Mouse (Mus musculus) CH12.LX (cell line): ENCODE results near the gene Sarnp. TPM values are rescaled to one million over a fixed set of nuclear protein-coding genes. Genes with fewer than 3 reads are reported as not detected.

Experiments
- DNase-seq: peaks from one replicate; pipeline ENCODE4 v3.0.0-alpha.2; 2013; ENCODE audit errors: extremely low read depth
- H3K27ac ChIP-seq: 2 replicates; pipeline ENCODE4 v1.5.1; 2012; ENCODE audit warnings: low read depth, mild to moderate bottlenecking, control low read depth, moderate library complexity; ENCODE audit not compliant: insufficient read depth
- H3K27me3 ChIP-seq: replicated peaks from 2 replicates; pipeline ENCODE3; 2012; ENCODE audit warnings: inconsistent platforms
- H3K36me3 ChIP-seq, 2 experiments: replicated peaks in 1 of 2; 2 replicates each; pipeline versions ENCODE3 to v1.6.1; 2012; ENCODE audit warnings: inconsistent platforms in 1 of 2, low read length in 1 of 2, mild to moderate bottlenecking in 1 of 2, mixed read lengths in 1 of 2, moderate library complexity in 1 of 2; ENCODE audit not compliant: control insufficient read depth in 1 of 2, insufficient read depth in 1 of 2
- H3K4me1 ChIP-seq, 2 experiments: 2 replicates each; pipeline ENCODE4 v1.6.1; 2012; ENCODE audit warnings: inconsistent platforms in 1 of 2, moderate library complexity in 1 of 2; ENCODE audit not compliant: insufficient read depth in 2 of 2, control insufficient read depth in 1 of 2
- H3K4me2 ChIP-seq: 2 replicates; pipeline ENCODE4 v1.6.1; 2012; ENCODE audit warnings: low read depth, mild to moderate bottlenecking, control low read depth; ENCODE audit not compliant: poor library complexity, insufficient read depth, severe bottlenecking
- H3K4me3 ChIP-seq, 3 experiments: fragments of 150-350 bp in 1 of 3; sonication (generic) in 1 of 3; replicated peaks in 1 of 3; 2 replicates each; pipeline versions ENCODE3 to v1.5.1; 2011 to 2012; ENCODE audit warnings: low read depth in 2 of 3, low read length in 2 of 3, mild to moderate bottlenecking in 2 of 3, moderate library complexity in 2 of 3, control low read depth in 1 of 3, improper control_type of control experiment in 1 of 3, inconsistent platforms in 1 of 3, mixed read lengths in 1 of 3; ENCODE audit not compliant: poor library complexity in 1 of 3
- H3K79me2 ChIP-seq: replicated peaks from 2 replicates; pipeline ENCODE4 v1.6.1; 2012; ENCODE audit warnings: mild to moderate bottlenecking, moderate library complexity; ENCODE audit not compliant: control insufficient read depth, poor library complexity, insufficient read depth, severe bottlenecking; ENCODE audit errors: extremely low read depth
- H3K9ac ChIP-seq: 2 replicates; pipeline ENCODE4 v1.6.1; 2012; ENCODE audit warnings: low read depth, mild to moderate bottlenecking, control low read depth, moderate library complexity; ENCODE audit not compliant: insufficient read depth
- H3K9me3 ChIP-seq: replicated peaks from 2 replicates; pipeline ENCODE3; 2012; ENCODE audit warnings: low read length, inconsistent platforms, mixed read lengths
- CHD1 ChIP-seq: IDR thresholded peaks from 2 replicates; pipeline ENCODE4 v1.6.1; 2012; ENCODE audit warnings: low read depth, low read length, improper control_type of control experiment, inconsistent platforms
- CHD2 ChIP-seq: IDR thresholded peaks from 2 replicates; pipeline ENCODE4 v1.6.1; 2011; ENCODE audit warnings: low read length, improper control_type of control experiment
- E2F4 ChIP-seq: IDR thresholded peaks from 2 replicates; pipeline ENCODE4 v1.6.1; 2011; ENCODE audit warnings: low read depth, low read length, improper control_type of control experiment; ENCODE audit not compliant: insufficient replicate concordance
- ELF1 ChIP-seq: IDR thresholded peaks from 2 replicates; pipeline ENCODE4 v1.6.1; 2014; ENCODE audit warnings: low read depth, mild to moderate bottlenecking, inconsistent platforms, low read length, improper control_type of control experiment
- EP300 ChIP-seq: IDR thresholded peaks from 2 replicates; pipeline ENCODE4 v1.6.1; 2011; ENCODE audit warnings: low read length, improper control_type of control experiment
- ETS1 ChIP-seq: conservative IDR thresholded peaks from 2 replicates; pipeline ENCODE4 v1.6.1; 2012; ENCODE audit warnings: low read depth, mild to moderate bottlenecking, inconsistent platforms, low read length, improper control_type of control experiment, moderate library complexity
- GABPA ChIP-seq: IDR thresholded peaks from 2 replicates; pipeline ENCODE4 v1.6.1; 2012; ENCODE audit warnings: low read depth, low read length, improper control_type of control experiment, inconsistent platforms; ENCODE audit not compliant: insufficient replicate concordance
- JUN ChIP-seq: IDR thresholded peaks from 2 replicates; pipeline ENCODE4 v1.6.1; 2011; ENCODE audit warnings: low read depth, mild to moderate bottlenecking, low read length, improper control_type of control experiment, moderate library complexity; ENCODE audit not compliant: insufficient read depth
- JUND ChIP-seq: conservative IDR thresholded peaks from 2 replicates; pipeline ENCODE4 v1.6.1; 2011; ENCODE audit warnings: low read depth, low read length, improper control_type of control experiment
- MAZ ChIP-seq: IDR thresholded peaks from 2 replicates; pipeline ENCODE4 v1.6.1; 2012; ENCODE audit warnings: low read depth, mild to moderate bottlenecking, inconsistent platforms, low read length, improper control_type of control experiment, moderate library complexity
- NELFE ChIP-seq: IDR thresholded peaks from 2 replicates; pipeline ENCODE4 v1.6.1; 2011; ENCODE audit warnings: low read depth, low read length, improper control_type of control experiment
- NRF1 ChIP-seq: IDR thresholded peaks from 2 replicates; pipeline ENCODE4 v1.6.1; 2014; ENCODE audit warnings: low read depth, mild to moderate bottlenecking, inconsistent platforms, low read length, improper control_type of control experiment, moderate library complexity
- PAX5 ChIP-seq: IDR thresholded peaks from 2 replicates; pipeline ENCODE4 v1.6.1; 2012; ENCODE audit warnings: low read length, inconsistent platforms, mixed read lengths
- POLR2A ChIP-seq: IDR thresholded peaks from 2 replicates; pipeline ENCODE4 v1.6.1; 2011; ENCODE audit warnings: low read depth, mild to moderate bottlenecking, improper control_type of control experiment, low read length
- POLR2AphosphoS2 ChIP-seq: IDR thresholded peaks from 2 replicates; pipeline ENCODE4 v1.6.1; 2011; ENCODE audit warnings: low read depth, low read length, improper control_type of control experiment
- SIN3A ChIP-seq: IDR thresholded peaks from 2 replicates; pipeline ENCODE4 v1.6.1; 2012; ENCODE audit warnings: low read length, improper control_type of control experiment, inconsistent platforms
- TCF12 ChIP-seq: IDR thresholded peaks from 2 replicates; pipeline ENCODE4 v1.6.1; 2014; ENCODE audit warnings: low read depth, mild to moderate bottlenecking, inconsistent platforms, low read length, improper control_type of control experiment
- UBTF ChIP-seq: IDR thresholded peaks from 2 replicates; pipeline ENCODE4 v1.6.1; 2012; ENCODE audit warnings: low read depth, mild to moderate bottlenecking, inconsistent platforms, low read length, improper control_type of control experiment, moderate library complexity
- ZC3H11A ChIP-seq: IDR thresholded peaks from 2 replicates; pipeline ENCODE4 v1.6.1; 2012; ENCODE audit warnings: low read depth, mild to moderate bottlenecking, inconsistent platforms, low read length, improper control_type of control experiment
- ZKSCAN1 ChIP-seq: IDR thresholded peaks from 2 replicates; pipeline ENCODE4 v1.6.1; 2012; ENCODE audit warnings: low read depth, inconsistent platforms, low read length, improper control_type of control experiment, borderline replicate concordance
- ZNF384 ChIP-seq: IDR thresholded peaks from 2 replicates; pipeline ENCODE4 v1.6.1; 2012; ENCODE audit warnings: low read depth, low read length, improper control_type of control experiment, inconsistent platforms
- dilution Hi-C: fragments of 300-500 bp; cut with MboI; formaldehyde crosslinking; loops from 2 replicates; pipeline ENCODE4 v1.14.3; 2020; ENCODE audit warnings: low sequenced_read_pairs; ENCODE audit not compliant: extremely low pct_unique_long_range_greater_than_20kb, extremely low pct_ligation_motif_present
- in situ Hi-C: fragments of 300-500 bp; cut with MboI; formaldehyde crosslinking; loops from 3 replicates; pipeline ENCODE4 v1.14.3; 2019; ENCODE audit warnings: low sequenced_read_pairs, low pct_ligation_motif_present, low pct_unique_long_range_greater_than_20kb, mixed read lengths
- polyA plus RNA-seq: library from polyadenylated mRNA; unstranded; fragments of >175 nt; gene quantifications from 2 replicates; pipeline ENCODE4 v1.2.1, GENCODE M21; 2012; ENCODE audit warnings: low read depth; ENCODE audit not compliant: insufficient read length
- total RNA-seq, 2 experiments: library from RNA; depleted of rRNA; stranded (reverse); fragments of 300-350 nt in 1 of 2; fragments of >200 nt in 1 of 2; gene quantifications; 2 replicates each; pipeline ENCODE4 v1.2.3; 2012 to 2014

Gene Sarnp
- total and polyA plus RNA-seq, 3 experiments: 75.4 to 283 (median 170) TPM

GRCm38 (mm10) chr10:128912268-128912667 is 95.1 kb downstream of the Sarnp start:
- Histone ChIP-seq H3K27me3 (peaks cover 2% of the 10 kb centered on the region), H3K9me3 (no peaks in the 10 kb centered on the region), H3K4me2 (no peak overlapping the region), H3K4me3 (no peak overlapping the region), H3K27ac (no peak overlapping the region), H3K79me2 (no peaks in the 10 kb centered on the region), H3K9ac (no peak overlapping the region), H3K4me1 (0 out of 4 replicates have a peak, but pooled peaks cover 0 to 3% of the 10 kb centered on the region in 2 experiments), H3K36me3 (peaks cover 0 to 8% of the 10 kb centered on the region in 2 experiments)
- DNase-seq: no peak
- in situ Hi-C loops (no loop called here), dilution Hi-C loops (no loop called here)
- TF ChIP-seq MAZ (no peak), ZKSCAN1 (no peak), ZNF384 (no peak), JUND (no peak), E2F4 (no peak), PAX5 (no peak), POLR2A (no peak), UBTF (no peak), CHD1 (no peak), ZC3H11A (no peak)

- H3K9me3 ChIP-seq: no peaks in the 10 kb centered on the region
- H3K36me3 ChIP-seq: peaks cover 4 to 13% of the 10 kb centered on the region in 2 experiments
- no peak overlapping the region for H3K4me3 ChIP-seq
- in situ Hi-C loops (no loop called here), dilution Hi-C loops (no loop called here)
- H3K4me1 ChIP-seq: 0 out of 4 replicates have a peak, but pooled peaks cover 0 to 3% of the 10 kb centered on the region in 2 experiments
- no peak overlapping the region for H3K9ac ChIP-seq
- no peak overlapping the region for H3K4me2 ChIP-seq
- no peak for DNase-seq
- no peaks in the 10 kb centered on the region for H3K79me2 ChIP-seq
- TF ChIP-seq JUND (no peak), ETS1 (no peak), NRF1 (no peak), POLR2A (no peak), CHD2 (no peak), NELFE (no peak), EP300 (no peak), MAZ (no peak), SIN3A (no peak), UBTF (no peak), TCF12 (no peak), ELF1 (no peak), JUN (no peak), POLR2AphosphoS2 (no peak), ZKSCAN1 (no peak), GABPA (no peak)
- peaks cover 2% of the 10 kb centered on the region for H3K27me3 ChIP-seq
- H3K27ac ChIP-seq: no peak overlapping the region
Measured at GRCm38 (mm10) chr10:128912791-128913190, 95.7 kb downstream of the Sarnp start.
